Mouse (Mus musculus) hindbrain, embryonic 16.5 days (tissue): ENCODE data around the gene Tmem8b. TPM values are rescaled to one million over a fixed set of nuclear protein-coding genes. Genes with fewer than 3 reads are reported as not detected.

Experiments used
- ATAC-seq: fragments of 200-750 bp; cut with Nextera tagmentation; 2 replicates; pipeline ENCODE4 v1.8.0; 2017; ENCODE audit warnings: moderate TSS enrichment, moderate library complexity
- H3K27ac ChIP-seq: fragments of 300-500 bp; sonication (generic); 2 replicates; pipeline ENCODE4 v1.5.1; 2014; ENCODE audit warnings: low read depth, mild to moderate bottlenecking, control low read depth, low read length, moderate library complexity
- H3K27me3 ChIP-seq: fragments of 300-500 bp; sonication (generic); replicated peaks from 2 replicates; pipeline ENCODE4 v1.6.1; 2014; ENCODE audit warnings: low read length; ENCODE audit not compliant: control insufficient read depth, insufficient read depth
- H3K36me3 ChIP-seq: fragments of 300-500 bp; sonication (generic); 2 replicates; pipeline ENCODE4 v1.6.1; 2014; ENCODE audit warnings: mild to moderate bottlenecking, low read length, moderate library complexity, mixed read lengths; ENCODE audit not compliant: control insufficient read depth, insufficient read depth
- H3K4me1 ChIP-seq: fragments of 300-500 bp; sonication (generic); 2 replicates; pipeline ENCODE4 v1.6.1; 2014; ENCODE audit warnings: low read depth, low read length; ENCODE audit not compliant: control insufficient read depth, insufficient read depth
- H3K4me2 ChIP-seq: fragments of 300-500 bp; sonication (generic); 2 replicates; pipeline ENCODE4 v1.6.1; 2014; ENCODE audit warnings: mild to moderate bottlenecking, low read length, control low read depth, moderate library complexity
- H3K4me3 ChIP-seq: fragments of 300-500 bp; sonication (generic); 2 replicates; pipeline ENCODE4 v1.5.1; 2014; ENCODE audit warnings: mild to moderate bottlenecking, low read length, control low read depth, moderate library complexity
- H3K9ac ChIP-seq: fragments of 300-500 bp; sonication (generic); 2 replicates; pipeline ENCODE4 v1.6.1; 2014; ENCODE audit warnings: low read depth, mild to moderate bottlenecking, control low read depth, low read length, moderate library complexity
- H3K9me3 ChIP-seq: fragments of 300-500 bp; sonication (generic); 2 replicates; pipeline ENCODE4 v1.6.1; 2014; ENCODE audit warnings: mild to moderate bottlenecking, low read length, moderate library complexity; ENCODE audit not compliant: control insufficient read depth
- WGBS: fragments of 180-500 bp; shearing (Covaris S2); extraction: QIAGEN DNeasy Blood & Tissue Kit; methylation state at CpG from one replicate; pipeline ENCODE4 v1.1.7; 2014; 5-methylcytosine and 5-hydroxymethylcytosine counted together
- polyA plus RNA-seq: library from polyadenylated mRNA; unstranded; fragments of >200 nt; fragmentation: Nextera tagmentation; extraction: Ambion mirVana; gene quantifications from 2 replicates; pipeline ENCODE4 v1.2.1, GENCODE M21; 2015

The Tmem8b gene
- polyA plus RNA-seq, 1 experiment from 2014 or later = 12.0 TPM

DNA sequence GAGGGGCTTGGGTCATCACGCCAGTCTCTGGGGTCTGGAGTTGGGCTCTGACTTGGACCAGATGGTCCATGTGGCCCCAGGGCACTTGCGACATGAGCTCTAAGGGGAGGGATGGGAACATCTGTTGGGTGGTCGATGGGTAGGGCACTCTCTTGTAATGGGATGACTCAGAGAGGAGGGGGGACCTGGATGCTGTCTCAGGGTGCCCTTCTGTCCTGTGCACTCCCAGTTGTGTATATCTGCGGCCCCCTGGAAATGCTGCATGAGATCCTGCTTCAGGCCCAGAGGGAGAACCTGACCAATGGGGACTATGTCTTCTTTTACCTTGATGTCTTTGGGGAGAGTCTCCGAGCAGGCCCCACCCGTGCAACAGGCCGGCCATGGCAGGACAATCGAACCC is 35.5 kb upstream of the Tmem8b start:
- H3K4me1 ChIP-seq = peaks cover 28% of the 10 kb centered on the region
- H3K9me3 ChIP-seq = no peaks in the 10 kb centered on the region
- 74% methylated on average over 8 of the region's 8 CpGs for WGBS
- H3K4me3 ChIP-seq = no peak overlapping the region
- H3K4me2 ChIP-seq = no peak overlapping the region; the same call in 1 of the 2 replicates
- no peak for ATAC-seq
- no peak overlapping the region for H3K27ac ChIP-seq
- no peaks in the 10 kb centered on the region for H3K36me3 ChIP-seq
- H3K27me3 ChIP-seq = no peaks in the 10 kb centered on the region
- no peak overlapping the region for H3K9ac ChIP-seq

DNA sequence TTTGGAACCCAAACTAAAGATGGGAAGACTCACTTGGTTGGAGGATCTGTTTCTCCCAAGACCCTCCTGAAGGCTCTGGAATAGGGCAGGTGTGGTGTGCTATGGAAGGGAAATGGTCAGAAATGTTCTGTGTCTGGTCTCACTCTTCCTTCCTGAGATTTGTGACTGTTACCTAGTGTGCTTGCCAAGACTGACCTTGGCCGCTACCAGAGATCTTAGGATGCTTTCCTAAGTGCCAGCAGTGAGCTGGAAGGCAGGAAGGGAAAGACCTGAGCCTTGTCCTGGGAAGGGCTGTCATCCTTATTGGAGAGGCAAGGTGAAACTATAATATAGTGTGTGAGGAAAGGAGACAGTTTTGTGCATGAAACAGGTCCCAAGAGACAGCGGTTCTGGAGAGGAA is 35.0 kb upstream of the Tmem8b start:
- Histone ChIP-seq H3K27me3 (no peaks in the 10 kb centered on the region), H3K27ac (no peak overlapping the region), H3K4me3 (no peak overlapping the region), H3K9me3 (no peaks in the 10 kb centered on the region), H3K4me2 (no peak overlapping the region), H3K9ac (no peak overlapping the region), H3K36me3 (no peaks in the 10 kb centered on the region), H3K4me1 (peaks cover 28% of the 10 kb centered on the region)
- ATAC-seq = no peak
- WGBS = 91% methylated on average over 2 of the region's 2 CpGs

DNA sequence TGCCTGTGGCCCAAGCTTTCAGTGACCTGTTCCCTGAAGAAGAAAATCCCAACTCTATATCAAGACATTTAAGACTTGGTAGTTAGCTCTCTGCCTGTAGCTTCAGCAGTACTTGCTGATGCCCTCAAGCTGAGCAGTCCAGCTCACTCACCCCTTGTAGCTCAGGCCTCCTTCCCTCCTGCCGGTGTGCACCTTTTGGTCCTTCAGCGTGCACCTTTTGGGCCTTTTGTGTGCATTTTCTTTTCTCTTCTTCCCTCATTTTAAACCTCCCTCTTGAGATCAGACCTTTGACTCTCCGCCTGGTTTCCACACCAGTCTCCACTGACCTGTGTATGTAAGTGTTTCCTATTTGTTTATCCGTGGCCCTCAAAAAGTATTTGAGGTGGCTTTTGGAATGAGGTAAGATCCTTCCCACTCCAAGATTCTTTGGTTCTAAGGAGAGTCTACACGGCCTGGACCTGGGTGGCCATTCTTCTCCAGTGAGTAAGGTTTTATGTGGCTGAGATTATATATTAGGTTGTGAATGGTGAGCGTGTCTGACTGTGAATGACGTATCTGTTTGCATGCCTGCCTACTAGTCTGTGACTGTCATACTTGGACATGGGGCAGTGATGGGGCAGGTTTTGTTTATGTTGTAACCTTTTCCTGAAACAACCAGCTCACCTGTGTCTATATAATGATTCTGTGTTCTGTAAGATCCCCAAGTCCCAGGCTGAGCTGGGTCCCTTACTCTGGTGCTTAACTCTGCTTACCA is 34.0 kb upstream of the Tmem8b start:
- peaks cover 28% of the 10 kb centered on the region for H3K4me1 ChIP-seq
- no peaks in the 10 kb centered on the region for H3K27me3 ChIP-seq
- H3K36me3 ChIP-seq = no peaks in the 10 kb centered on the region
- no peaks in the 10 kb centered on the region for H3K9me3 ChIP-seq
- no peak overlapping the region for H3K4me2 ChIP-seq
- WGBS = 89% methylated on average over 7 of the region's 7 CpGs
- H3K27ac ChIP-seq = no peak overlapping the region
- ATAC-seq = no peak
- no peak overlapping the region for H3K4me3 ChIP-seq
- H3K9ac ChIP-seq = no peak overlapping the region

DNA sequence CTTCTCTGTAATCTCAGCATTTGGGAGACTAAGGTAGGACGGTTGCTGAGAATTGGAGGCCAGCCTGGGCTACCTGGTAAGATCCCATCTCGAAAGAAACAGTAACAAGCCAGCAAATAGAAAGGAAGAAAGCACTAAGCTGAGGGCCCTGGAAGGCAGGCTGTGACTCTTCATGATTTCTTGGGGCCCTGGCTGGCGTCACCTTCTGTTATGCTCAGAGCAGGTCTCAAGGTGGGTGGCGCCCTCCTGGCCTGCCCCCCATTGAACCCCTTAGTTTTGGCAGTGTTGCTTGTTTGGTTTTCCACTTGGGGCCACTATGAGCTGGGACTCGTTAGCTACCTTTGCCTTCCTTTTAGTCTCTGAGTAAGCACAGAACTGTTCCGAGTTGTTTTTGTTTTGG is 32.0 kb upstream of the Tmem8b start:
- WGBS = 85% methylated on average over 6 of the region's 6 CpGs
- Histone ChIP-seq H3K4me1 (peaks cover 15% of the 10 kb centered on the region), H3K4me2 (no peak overlapping the region), H3K27me3 (no peaks in the 10 kb centered on the region), H3K27ac (no peak overlapping the region), H3K9ac (no peak overlapping the region), H3K36me3 (no peaks in the 10 kb centered on the region), H3K9me3 (no peaks in the 10 kb centered on the region), H3K4me3 (no peak overlapping the region)
- ATAC-seq = no peak

- no peak for ATAC-seq
- Histone ChIP-seq H3K4me3 (no peak overlapping the region), H3K9me3 (no peaks in the 10 kb centered on the region), H3K27me3 (no peaks in the 10 kb centered on the region), H3K27ac (no peak overlapping the region), H3K4me2 (no peak overlapping the region), H3K9ac (no peak overlapping the region), H3K36me3 (no peaks in the 10 kb centered on the region), H3K4me1 (no peaks in the 10 kb centered on the region)
- WGBS = 85% methylated on average over 9 of the region's 9 CpGs
Measured at GRCm38 (mm10) chr4:43640076-43640475, 28.7 kb upstream of the Tmem8b start.

- 88% methylated on average over 6 of the region's 6 CpGs for WGBS
- no peak overlapping the region for H3K9ac ChIP-seq
- no peak for ATAC-seq
Measured at GRCm38 (mm10) chr4:43640491-43640890, 28.3 kb upstream of the Tmem8b start.

GRCm38 (mm10) chr4:43649783-43650182 is 19.0 kb upstream of the Tmem8b start:
- Histone ChIP-seq H3K4me3 (no peak overlapping the region), H3K4me2 (no peak overlapping the region), H3K9ac (no peak overlapping the region), H3K27ac (no peak overlapping the region), H3K36me3 (peaks cover 4% of the 10 kb centered on the region; the same call in 1 of the 2 replicates), H3K9me3 (peaks cover 2% of the 10 kb centered on the region; the same call in 1 of the 2 replicates), H3K27me3 (no peaks in the 10 kb centered on the region), H3K4me1 (peaks cover 6% of the 10 kb centered on the region)
- WGBS = 94% methylated on average over 3 of the region's 3 CpGs
- ATAC-seq = no peak

More at GRCm38 (mm10) chr4:43640491-43640890, 28.3 kb upstream of the Tmem8b start:
- Histone ChIP-seq H3K9me3 (no peaks in the 10 kb centered on the region), H3K27ac (no peak overlapping the region), H3K36me3 (no peaks in the 10 kb centered on the region), H3K4me3 (no peak overlapping the region), H3K4me2 (no peak overlapping the region), H3K4me1 (no peaks in the 10 kb centered on the region), H3K27me3 (no peaks in the 10 kb centered on the region)

GRCm38 (mm10) chr4:43652726-43653125 is 16.0 kb upstream of the Tmem8b start:
- Histone ChIP-seq H3K27me3 (no peaks in the 10 kb centered on the region), H3K4me1 (peaks cover 14% of the 10 kb centered on the region), H3K4me2 (peak overlapping the region; percentile 54), H3K36me3 (peaks cover 2% of the 10 kb centered on the region; the same call in 1 of the 2 replicates), H3K27ac (peak overlapping the region; percentile 59; the same call in 1 of the 2 replicates), H3K9ac (peak overlapping the region; percentile 47), H3K9me3 (peaks cover 2% of the 10 kb centered on the region; the same call in 1 of the 2 replicates), H3K4me3 (peak overlapping the region; percentile 33)
- WGBS = 87% methylated on average over 4 of the region's 4 CpGs
- no peak for ATAC-seq

DNA sequence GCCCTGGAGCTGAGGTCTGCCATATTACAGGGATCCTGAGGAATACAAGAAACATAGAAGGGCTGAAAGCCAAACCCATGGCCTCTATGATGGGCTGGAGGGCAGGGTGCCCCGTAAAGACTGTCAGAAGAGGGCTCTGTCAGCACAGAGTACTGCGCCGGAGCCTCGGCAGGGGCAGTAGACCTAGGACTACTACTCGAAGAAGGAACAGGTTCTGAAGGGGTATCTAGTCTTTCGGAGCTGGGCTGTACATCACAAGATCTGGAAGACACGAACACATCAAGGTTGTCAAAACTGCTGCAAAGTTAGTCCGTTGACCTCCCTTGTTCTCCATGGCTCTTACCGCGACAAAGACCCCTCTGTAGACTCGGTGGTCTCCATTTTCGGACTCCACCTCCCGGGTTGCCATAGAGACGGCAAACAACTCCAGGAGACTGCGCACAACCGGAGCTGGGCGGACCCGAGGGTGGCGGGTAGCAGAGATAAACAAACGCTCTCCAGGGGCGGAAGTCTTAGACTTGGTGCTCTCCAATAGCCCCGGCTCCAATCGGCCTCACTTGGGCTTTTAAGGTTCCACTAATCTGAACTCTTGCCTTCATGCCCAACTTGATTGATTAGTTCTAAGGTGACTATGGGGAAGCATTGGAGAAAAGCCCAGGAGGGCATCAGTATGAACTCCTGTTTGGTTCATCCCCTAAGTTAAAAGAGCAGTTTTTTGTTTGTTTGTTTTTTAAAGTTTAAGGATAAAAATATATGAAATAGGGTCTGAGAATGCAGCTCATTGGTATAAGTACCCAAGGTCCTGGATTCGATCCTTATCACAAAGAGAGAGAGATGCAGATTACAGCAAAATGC is 15.4 kb upstream of the Tmem8b start, which contains the start of gene Spag8:
Gene Spag8 (minus strand): TSS at position 434 of the 855 bp plus-strand sequence.
- Histone ChIP-seq H3K27ac (peak within 1 kb of the TSS; percentile 59), H3K9me3 (peaks cover 2% of the 10 kb centered on the region; the same call in 1 of the 2 replicates), H3K4me2 (peak within 1 kb of the TSS; percentile 54), H3K9ac (peak within 1 kb of the TSS; percentile 47), H3K27me3 (no peaks in the 10 kb centered on the region), H3K4me1 (peaks cover 14% of the 10 kb centered on the region), H3K4me3 (peak within 1 kb of the TSS; percentile 33), H3K36me3 (peaks cover 2% of the 10 kb centered on the region; the same call in 1 of the 2 replicates)
- ATAC-seq = no peak
- WGBS = 15% methylated on average over 24 of the region's 24 CpGs
